Mouse (Mus musculus) forebrain, postnatal 0 days (tissue): ENCODE data around the gene Sertad4. TPM values are rescaled to one million over a fixed set of nuclear protein-coding genes. Genes with fewer than 3 reads are reported as not detected.

Experiments
- ATAC-seq: fragments of 200-750 bp; cut with Nextera tagmentation; 2 replicates; pipeline ENCODE4 v1.8.0; 2017; ENCODE audit warnings: mild to moderate bottlenecking, moderate library complexity
- DNase-seq: peaks from one replicate; pipeline ENCODE4 v3.0.0-alpha.2; 2015
- H3K27ac ChIP-seq: fragments of 300-500 bp; sonication (generic); 2 replicates; pipeline ENCODE4 v1.5.1; 2014; ENCODE audit warnings: low read depth, mild to moderate bottlenecking, antibody characterized with exemption, low read length, moderate library complexity, mixed read lengths
- H3K27me3 ChIP-seq: fragments of 300-500 bp; sonication (generic); 2 replicates; pipeline ENCODE4 v1.6.1; 2014; ENCODE audit warnings: mild to moderate bottlenecking, low read length, mixed read lengths; ENCODE audit not compliant: insufficient read depth
- H3K36me3 ChIP-seq: fragments of 300-500 bp; sonication (generic); 2 replicates; pipeline ENCODE4 v1.6.1; 2014; ENCODE audit warnings: mild to moderate bottlenecking, moderate library complexity; ENCODE audit not compliant: insufficient read depth
- H3K4me1 ChIP-seq: fragments of 300-500 bp; sonication (generic); 2 replicates; pipeline ENCODE4 v1.6.1; 2014; ENCODE audit warnings: antibody characterized with exemption; ENCODE audit not compliant: insufficient read depth
- H3K4me2 ChIP-seq: fragments of 300-500 bp; sonication (generic); 2 replicates; pipeline ENCODE4 v1.6.1; 2014; ENCODE audit warnings: low read depth, mild to moderate bottlenecking, moderate library complexity
- H3K4me3 ChIP-seq: fragments of 300-500 bp; sonication (generic); 2 replicates; pipeline ENCODE4 v1.5.1; 2014; ENCODE audit warnings: low read depth, low read length, mixed read lengths
- H3K9ac ChIP-seq: fragments of 300-500 bp; sonication (generic); 2 replicates; pipeline ENCODE4 v1.6.1; 2014; ENCODE audit warnings: mild to moderate bottlenecking
- H3K9me3 ChIP-seq: fragments of 300-500 bp; sonication (generic); 2 replicates; pipeline ENCODE4 v1.6.1; 2016; ENCODE audit warnings: low read length
- CTCF ChIP-seq: sonication (generic); IDR thresholded peaks from 2 replicates; pipeline ENCODE4 v1.5.1; 2016; ENCODE audit warnings: antibody characterized with exemption, control low read depth, low read depth
- WGBS: fragments of 180-500 bp; shearing (Covaris S2); extraction: QIAGEN DNeasy Blood & Tissue Kit; methylation state at CpG from one replicate; pipeline ENCODE4 v1.1.7; 2014; 5-methylcytosine and 5-hydroxymethylcytosine counted together
- polyA plus RNA-seq: library from polyadenylated mRNA; unstranded; fragments of >200 nt; fragmentation: Nextera tagmentation; extraction: Ambion mirVana; gene quantifications from 2 replicates; pipeline ENCODE4 v1.2.1, GENCODE M21; 2015
- total RNA-seq: library from RNA; depleted of rRNA; stranded (reverse); fragments of >200 nt; gene quantifications from 2 replicates; pipeline ENCODE4 v1.2.3, GENCODE M21; 2014

Sertad4 gene
- total and polyA plus RNA-seq, 2 experiments from 2014 or later: 10.7 to 30.4 TPM

DNA sequence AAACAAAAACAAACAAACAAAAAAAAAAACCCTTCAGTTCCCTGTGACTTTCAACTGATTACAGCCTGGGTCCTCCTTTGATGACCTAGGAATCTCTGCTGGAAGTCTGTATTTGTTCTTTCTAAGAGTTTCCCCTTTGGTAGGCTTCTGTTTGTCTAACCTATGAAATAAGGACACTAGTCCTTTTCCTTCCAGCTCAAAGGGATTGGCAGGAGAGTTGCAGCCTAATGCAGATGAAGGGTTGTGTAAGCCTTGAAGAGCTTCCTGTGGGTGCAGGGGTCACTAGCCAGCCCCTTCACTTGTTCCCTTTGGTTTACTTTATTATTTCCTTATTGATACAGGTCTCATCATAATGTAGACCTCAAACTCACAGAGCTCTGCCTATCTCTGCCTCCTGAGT is 27.6 kb downstream of the Sertad4 start:
- no peak overlapping the region for H3K4me2 ChIP-seq
- ATAC-seq: no peak
- H3K27me3 ChIP-seq: no peaks in the 10 kb centered on the region
- no peaks in the 10 kb centered on the region for H3K36me3 ChIP-seq
- H3K4me3 ChIP-seq: no peak overlapping the region
- no peak overlapping the region for H3K27ac ChIP-seq
- H3K9me3 ChIP-seq: no peaks in the 10 kb centered on the region
- DNase-seq: no peak
- H3K4me1 ChIP-seq: no peaks in the 10 kb centered on the region
- no peak for TF ChIP-seq CTCF
- no peak overlapping the region for H3K9ac ChIP-seq

DNA sequence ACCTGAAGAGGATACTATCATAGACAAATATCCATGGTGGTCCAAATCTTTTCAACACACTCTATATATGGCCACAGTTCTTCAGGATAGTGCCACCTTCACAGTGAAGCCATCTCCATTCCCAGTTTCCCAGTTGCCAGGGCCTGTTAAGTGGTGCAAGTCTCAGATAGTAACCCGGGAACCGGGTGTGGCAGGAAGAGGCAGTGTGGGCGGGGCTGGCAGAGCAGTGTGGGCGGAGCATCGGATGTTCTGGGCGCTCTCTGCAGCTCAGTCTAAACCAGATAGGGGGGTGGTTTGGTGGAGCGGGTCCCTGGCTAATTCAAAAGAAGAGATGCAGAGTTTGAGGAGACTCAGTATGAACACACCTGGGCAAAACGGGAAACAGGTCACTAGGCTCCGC is 29.8 kb downstream of the Sertad4 start:
- no peaks in the 10 kb centered on the region for H3K36me3 ChIP-seq
- TF ChIP-seq CTCF: no peak
- DNase-seq (no peak), ATAC-seq (no peak)
- H3K27me3 ChIP-seq: no peaks in the 10 kb centered on the region
- no peaks in the 10 kb centered on the region for H3K9me3 ChIP-seq
- no peak overlapping the region for H3K4me2 ChIP-seq
- no peak overlapping the region for H3K4me3 ChIP-seq
- 36% methylated on average over 9 of the region's 9 CpGs for WGBS
- H3K4me1 ChIP-seq: no peaks in the 10 kb centered on the region
- no peak overlapping the region for H3K27ac ChIP-seq
- no peak overlapping the region for H3K9ac ChIP-seq

DNA sequence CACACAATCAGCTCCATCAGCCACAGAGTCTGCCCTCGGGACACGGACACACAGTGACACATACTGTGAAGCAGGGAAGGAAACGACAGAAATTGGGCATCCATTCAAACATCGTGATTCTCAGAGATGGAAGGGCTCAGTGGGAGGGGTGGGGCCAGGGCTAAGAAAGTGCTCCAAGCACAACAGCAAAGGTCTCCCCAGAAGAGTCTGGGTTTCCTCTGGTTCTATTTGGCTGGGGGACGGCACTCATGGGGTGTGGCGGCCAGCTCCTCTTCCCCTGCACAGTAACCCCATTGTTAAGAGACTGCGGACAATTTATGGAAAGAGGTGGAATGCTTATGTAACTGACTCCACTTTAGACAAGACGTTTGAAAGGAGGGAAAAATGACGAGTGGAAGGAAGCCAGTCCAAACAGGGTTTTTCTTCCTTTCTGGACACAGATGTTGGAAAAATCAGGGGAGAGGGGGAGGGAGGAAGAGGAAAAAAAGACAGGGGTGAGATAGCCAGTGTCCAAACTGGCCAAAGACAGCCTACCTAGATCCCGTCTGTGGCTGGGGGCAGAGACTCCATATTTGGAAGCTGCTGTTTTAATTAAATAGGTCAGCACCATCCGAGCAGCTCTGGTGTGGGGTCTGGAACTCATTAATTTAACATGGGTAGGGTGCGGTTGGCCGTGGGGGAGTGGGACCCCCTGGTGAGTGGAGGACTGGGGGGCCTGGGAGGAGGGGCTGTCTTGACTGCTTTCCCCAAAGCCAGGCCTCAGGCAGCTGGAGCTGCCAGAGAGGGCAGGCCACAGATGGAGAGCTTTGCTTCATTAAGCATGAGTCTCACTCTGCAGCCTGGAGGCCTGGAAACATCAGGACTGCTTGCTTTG is 32.7 kb downstream of the Sertad4 start:
- Histone ChIP-seq H3K36me3 (no peaks in the 10 kb centered on the region), H3K4me2 (no peak overlapping the region), H3K9me3 (no peaks in the 10 kb centered on the region), H3K4me3 (no peak overlapping the region), H3K27ac (no peak overlapping the region), H3K4me1 (no peaks in the 10 kb centered on the region), H3K9ac (no peak overlapping the region), H3K27me3 (no peaks in the 10 kb centered on the region)
- ATAC-seq (peak; percentile 65), DNase-seq (peak; percentile 25)
- no peak for TF ChIP-seq CTCF
- WGBS: 16% methylated on average over 13 of the region's 13 CpGs

DNA sequence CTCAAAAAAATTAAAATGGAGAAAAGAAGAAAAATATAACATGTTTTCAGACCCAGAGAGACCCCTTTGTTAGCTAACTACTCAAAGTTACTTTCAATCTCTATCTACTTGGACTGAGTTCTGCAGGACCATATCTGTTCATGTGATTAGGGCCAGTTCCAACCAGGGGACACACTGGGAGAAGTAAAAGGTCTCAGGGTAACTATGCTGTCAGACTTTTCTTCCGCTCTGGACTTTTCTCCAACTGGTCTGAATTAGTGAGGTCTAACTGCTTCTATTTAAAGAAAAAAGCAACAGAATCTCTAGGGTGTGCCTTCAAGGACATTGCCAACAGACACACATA is 33.3 kb downstream of the Sertad4 start:
- ATAC-seq: no peak
- no peak for DNase-seq
- H3K27me3 ChIP-seq: no peaks in the 10 kb centered on the region
- no peaks in the 10 kb centered on the region for H3K36me3 ChIP-seq
- no peak overlapping the region for H3K9ac ChIP-seq
- WGBS: 51% methylated on average over 1 of the region's 1 CpGs
- H3K27ac ChIP-seq: no peak overlapping the region
- H3K9me3 ChIP-seq: no peaks in the 10 kb centered on the region
- TF ChIP-seq CTCF: no peak
- no peak overlapping the region for H3K4me3 ChIP-seq
- no peak overlapping the region for H3K4me2 ChIP-seq
- H3K4me1 ChIP-seq: no peaks in the 10 kb centered on the region

DNA sequence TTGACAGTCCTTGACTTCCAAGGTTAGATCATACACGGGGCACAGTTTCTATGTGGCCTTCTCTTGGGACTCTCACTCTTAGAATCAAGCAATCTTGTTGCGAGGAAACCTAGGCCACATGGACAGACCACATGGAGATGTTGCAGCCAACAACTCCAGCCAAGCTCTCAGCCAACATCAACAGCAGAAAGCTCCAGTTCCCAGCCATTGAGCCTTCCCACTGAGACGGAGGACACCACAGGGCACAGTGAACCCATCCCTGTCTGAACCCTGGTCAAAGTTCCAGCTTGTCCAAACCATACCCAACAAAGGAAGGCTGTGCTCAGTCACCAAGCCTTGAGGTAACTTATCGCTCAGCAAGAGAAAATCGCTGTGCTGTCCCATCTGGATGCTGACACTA is 37.2 kb downstream of the Sertad4 start:
- no peaks in the 10 kb centered on the region for H3K36me3 ChIP-seq
- no peak overlapping the region for H3K27ac ChIP-seq
- no peak for DNase-seq
- H3K9me3 ChIP-seq: no peaks in the 10 kb centered on the region
- no peak for ATAC-seq
- no peaks in the 10 kb centered on the region for H3K4me1 ChIP-seq
- WGBS: 88% methylated on average over 5 of the region's 5 CpGs
- no peaks in the 10 kb centered on the region for H3K27me3 ChIP-seq
- no peak overlapping the region for H3K9ac ChIP-seq
- no peak overlapping the region for H3K4me3 ChIP-seq
- TF ChIP-seq CTCF: no peak
- no peak overlapping the region for H3K4me2 ChIP-seq

DNA sequence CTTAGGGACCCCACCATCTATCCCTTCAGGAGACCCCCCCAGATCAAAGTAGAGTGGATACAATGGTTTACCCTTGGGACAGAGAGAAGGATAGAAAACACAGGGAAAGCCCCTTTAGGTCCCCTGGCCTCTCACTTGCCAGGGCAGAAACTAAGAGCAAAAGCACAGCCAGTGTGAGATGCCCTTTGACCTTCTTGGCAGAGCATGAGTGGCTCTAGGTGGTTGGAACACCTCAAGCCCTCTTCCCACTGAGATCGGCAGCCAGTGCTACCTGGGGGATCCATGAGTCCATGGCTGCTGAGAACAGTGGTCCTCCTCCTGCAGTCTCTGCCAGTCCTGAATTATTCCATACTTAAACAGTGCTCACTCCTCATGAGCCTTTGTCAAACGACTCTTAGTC is 39.8 kb downstream of the Sertad4 start:
- H3K36me3 ChIP-seq: no peaks in the 10 kb centered on the region
- no peak overlapping the region for H3K27ac ChIP-seq
- no peaks in the 10 kb centered on the region for H3K4me1 ChIP-seq
- H3K9me3 ChIP-seq: no peaks in the 10 kb centered on the region
- DNase-seq (no peak), ATAC-seq (no peak)
- TF ChIP-seq CTCF: no peak
- no peak overlapping the region for H3K4me2 ChIP-seq
- no peak overlapping the region for H3K9ac ChIP-seq
- H3K4me3 ChIP-seq: no peak overlapping the region
- WGBS: 59% methylated on average over 2 of the region's 2 CpGs
- no peaks in the 10 kb centered on the region for H3K27me3 ChIP-seq

DNA sequence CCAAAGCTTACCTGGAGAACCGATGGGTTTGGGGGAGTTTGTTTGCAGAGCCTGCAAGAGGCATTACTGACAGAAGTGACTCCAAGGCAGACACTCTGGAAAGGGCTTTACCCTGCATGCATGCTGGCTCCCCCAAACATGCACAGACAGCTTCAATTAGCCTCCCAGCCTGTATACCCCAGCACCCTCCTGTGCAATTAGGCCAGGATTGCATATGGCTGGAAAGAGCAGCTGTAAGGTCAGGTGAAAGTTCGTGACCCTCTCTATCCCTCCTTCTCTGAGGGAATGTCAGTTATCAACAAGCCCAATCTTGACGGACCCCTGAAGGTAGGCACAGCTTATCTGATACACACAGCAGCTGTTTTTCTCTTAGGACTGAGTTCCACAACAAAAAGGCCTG is 40.9 kb downstream of the Sertad4 start:
- no peak for DNase-seq
- H3K4me3 ChIP-seq: no peak overlapping the region
- no peaks in the 10 kb centered on the region for H3K27me3 ChIP-seq
- no peaks in the 10 kb centered on the region for H3K4me1 ChIP-seq
- no peaks in the 10 kb centered on the region for H3K9me3 ChIP-seq
- no peak for ATAC-seq
- H3K36me3 ChIP-seq: no peaks in the 10 kb centered on the region
- H3K27ac ChIP-seq: no peak overlapping the region
- no peak for TF ChIP-seq CTCF
- no peak overlapping the region for H3K9ac ChIP-seq
- no peak overlapping the region for H3K4me2 ChIP-seq
- 26% methylated on average over 3 of the region's 3 CpGs for WGBS
